Mouse (Mus musculus) spleen, postnatal 10 days (tissue): ENCODE measurements around the gene Kcnk3.
A peak's percentile ranks its signal among the peaks of the same experiment; 100 is the strongest.

ENCODE experiments used
- DNase-seq, 2 experiments: peaks; one replicate each; pipeline ENCODE4 v3.0.0; 2021 to 2022; ENCODE audit warnings: low spot score in 2 of 2

Kcnk3 gene

DNA sequence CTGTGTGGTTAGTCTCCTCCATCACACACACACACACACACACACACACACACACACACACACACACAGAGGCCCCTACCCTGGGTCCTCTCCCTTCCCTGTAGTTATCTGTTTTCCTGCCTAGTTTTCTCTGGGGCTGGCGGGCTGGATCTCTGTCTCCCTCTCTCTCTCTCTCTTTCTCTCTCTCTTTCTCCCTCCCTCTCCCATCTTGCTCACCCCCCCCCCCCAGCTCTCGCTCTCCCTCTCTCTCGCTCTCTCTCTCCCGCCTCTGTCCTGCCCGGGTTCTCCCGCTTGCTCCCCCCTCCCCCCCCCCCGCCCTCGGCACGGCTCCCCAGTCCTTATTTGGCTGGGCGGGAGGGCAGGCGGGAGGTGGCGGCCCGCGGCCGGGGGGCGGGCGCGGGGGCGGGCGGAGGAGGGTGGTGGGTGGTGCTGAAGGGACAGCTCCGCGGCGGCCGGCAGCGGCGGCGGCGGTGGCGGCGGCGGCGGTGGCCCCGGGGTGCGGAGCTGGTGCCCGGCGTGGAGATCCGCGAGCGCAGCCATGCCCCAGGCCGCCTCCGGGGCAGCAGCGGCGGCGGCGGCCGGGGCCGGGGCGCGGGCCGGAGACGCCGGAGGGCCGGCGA is at the start of gene Kcnk3:
Gene Kcnk3, plus strand, starts transcription at position 490 of the 620 bp plus-strand sequence.
- DNase-seq = peak; percentile 20 to 78

DNA sequence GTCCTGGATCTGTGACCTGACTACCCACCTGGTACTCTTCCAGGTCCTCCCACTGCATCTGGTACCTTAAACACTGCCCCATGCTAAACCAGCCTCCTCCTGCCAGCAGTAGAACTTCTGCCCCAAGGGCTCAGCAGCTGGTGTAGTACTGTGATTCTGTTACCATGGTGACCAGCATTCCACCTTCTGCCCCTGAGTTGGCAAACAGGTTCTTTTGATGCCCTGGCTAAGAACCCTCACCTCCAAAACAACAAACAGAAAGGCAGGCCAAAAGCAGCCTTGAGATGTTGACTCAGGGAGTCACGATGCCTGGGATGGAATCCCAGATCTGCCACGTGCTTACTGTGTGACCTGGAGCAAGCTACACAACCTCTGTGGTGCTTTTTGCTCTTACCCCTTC is 42.3 kb upstream of the Kcnk3 start, which contains the start of gene Cib4:
Gene Cib4, minus strand, starts transcription at position 139 of the 400 bp plus-strand sequence.
- DNase-seq = no peak

DNA sequence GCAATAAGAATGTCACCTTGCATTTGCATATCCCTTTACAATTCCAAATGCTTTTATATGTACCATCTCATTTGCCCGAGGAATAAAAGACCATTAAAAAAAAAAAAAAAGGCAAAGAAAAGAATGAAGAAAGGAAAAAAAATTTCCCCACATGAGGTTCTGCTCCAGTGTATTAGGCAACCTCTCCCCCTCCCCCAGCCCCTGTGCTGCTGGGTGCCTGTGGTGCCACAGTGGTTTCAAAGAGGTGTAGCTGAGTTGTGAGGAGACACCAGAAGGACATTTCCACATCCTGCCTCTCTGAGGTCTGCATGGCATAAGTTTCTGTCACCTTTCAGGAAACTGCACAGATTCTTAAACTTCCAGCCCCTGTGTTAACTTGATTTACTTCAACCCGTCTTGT is 39.3 kb upstream of the Kcnk3 start:
- DNase-seq = no peak

DNA sequence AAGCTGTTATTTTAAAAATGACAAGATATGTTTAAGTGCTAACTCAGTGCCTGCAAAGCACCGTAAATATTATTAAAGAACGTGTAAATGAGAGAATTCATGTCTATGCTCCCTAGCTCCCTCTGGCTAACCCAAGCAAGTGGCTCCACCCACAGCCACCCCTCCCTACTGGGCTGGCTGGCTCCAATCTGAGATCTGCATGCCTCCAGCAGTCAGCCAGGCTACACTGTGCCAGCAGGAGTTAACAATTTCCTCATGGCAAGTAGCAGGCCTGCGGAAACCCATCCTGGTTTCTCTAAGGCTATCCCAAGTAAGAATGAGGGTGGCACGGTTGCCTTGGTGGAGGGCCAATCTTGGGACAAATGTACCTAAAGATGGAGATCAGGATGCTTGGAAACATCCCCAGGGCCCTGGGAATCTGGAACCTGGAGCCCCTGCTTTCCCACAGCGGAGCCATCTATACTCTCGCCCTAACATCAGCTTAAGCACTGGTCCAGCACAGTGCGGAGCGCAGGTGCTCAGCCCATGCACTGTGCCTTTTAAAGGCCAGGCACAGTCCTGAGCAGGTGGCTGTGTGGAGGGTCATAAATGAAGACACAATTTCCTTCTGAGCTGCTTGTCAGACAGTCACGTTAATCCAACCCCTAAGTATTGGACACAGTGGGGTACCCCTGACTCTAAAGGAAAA is 37.5 kb upstream of the Kcnk3 start:
- DNase-seq = no peak

DNA sequence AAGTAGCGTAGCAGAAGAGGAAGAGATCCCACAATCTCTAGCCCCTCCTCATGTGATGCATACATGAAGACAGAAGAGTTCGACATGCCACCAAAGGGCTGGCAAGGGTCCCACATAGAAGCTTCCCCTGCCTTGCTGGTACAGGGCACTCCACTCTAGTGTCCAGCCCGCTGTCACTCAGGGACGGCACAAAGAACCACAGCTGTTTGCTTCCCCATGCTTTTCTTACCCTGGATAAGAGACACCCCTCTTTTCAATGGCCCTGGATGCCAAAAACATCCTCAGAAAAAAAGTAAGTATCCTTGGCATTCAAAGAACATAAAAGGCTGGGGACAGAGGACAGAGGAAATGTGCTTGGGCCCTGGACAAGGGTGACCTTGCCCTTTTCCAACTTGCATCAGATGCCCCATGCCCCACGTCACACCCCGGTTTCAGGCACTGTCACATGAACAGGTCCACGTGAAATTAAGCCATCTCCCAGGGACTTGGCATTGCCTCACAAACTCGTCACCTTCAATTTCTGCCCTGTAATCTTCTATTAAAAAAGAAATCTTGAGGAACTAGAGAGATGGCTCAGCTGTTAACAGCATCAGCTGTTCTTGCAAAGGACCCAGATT is 36.8 kb upstream of the Kcnk3 start:
- DNase-seq = no peak

DNA sequence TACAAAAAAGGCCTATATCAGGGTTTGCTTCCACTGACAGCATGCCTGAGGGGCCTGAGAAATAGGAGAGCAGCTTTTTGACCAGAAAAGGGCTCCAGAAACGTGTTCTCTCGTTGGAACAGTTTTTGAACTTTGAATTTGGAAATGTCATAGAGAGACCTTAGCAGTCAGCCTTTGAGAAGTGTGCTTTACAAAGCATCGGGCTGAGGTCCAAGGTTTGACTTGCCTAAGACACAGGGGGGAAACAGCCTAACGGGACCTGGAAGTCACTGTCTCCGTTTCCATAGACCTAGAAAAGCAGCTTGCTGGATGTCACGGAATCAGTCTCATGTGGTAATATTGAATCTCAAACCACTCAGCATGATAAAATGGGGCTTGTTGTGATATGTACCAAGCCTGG is 36.0 kb upstream of the Kcnk3 start:
- no peak for DNase-seq

DNA sequence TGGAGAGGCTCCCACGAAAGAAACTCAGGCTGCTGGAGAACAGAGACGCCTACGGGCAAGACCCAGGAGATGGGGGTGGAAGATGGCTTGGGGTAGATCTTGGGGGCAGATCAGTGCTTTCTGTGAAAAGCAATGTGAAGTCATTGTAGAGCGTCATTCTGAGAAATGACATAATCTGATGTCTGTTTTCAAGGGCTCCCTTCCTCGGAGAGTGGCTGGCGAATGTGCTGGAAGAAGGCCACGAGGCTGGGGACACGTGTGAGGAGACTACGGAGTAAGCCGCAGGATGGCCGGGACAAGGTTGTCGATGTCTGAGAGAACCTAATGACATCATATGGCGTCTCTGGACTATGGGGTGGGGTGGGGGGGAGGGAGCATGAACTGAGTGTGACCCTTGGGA is 34.0 kb upstream of the Kcnk3 start:
- DNase-seq = no peak

DNA sequence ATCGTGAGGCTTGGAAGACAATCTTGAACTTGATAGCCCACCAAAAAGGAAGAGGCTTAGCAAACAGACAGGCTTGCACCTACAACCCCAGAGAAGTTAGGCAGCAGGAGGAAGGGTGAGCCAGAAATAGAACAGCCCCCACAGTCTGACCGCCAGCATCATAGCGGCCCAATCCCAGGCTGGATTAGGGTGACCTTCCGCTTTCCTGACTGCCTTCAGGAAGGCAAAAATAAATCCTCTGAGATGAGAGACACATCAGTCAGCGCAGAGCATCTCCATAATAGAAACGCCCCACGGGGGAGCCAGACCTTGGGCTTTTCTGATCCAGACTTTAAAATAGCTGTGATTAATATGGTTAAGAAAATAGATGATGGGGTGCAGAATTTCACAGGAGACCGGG is 33.0 kb upstream of the Kcnk3 start:
- DNase-seq = no peak

DNA sequence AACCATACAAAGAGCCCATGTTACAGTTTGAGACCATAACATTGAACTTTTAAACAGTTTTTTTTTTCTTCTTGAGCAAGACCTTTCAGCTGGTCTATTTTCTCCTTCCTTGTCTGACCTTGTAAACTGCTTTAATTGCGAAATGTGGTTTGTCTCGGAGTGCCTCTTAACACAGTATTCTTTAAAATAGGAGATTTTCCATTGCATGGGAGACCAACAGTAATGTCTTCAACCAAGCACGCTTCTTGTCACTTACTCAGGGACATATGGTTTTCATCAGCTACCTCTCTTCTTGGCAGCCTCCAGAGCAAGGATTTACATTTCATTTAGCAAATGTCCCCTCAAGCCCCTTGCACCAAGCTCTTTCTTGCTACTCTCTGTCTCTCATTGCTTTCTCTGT is 31.7 kb upstream of the Kcnk3 start:
- DNase-seq = no peak

DNA sequence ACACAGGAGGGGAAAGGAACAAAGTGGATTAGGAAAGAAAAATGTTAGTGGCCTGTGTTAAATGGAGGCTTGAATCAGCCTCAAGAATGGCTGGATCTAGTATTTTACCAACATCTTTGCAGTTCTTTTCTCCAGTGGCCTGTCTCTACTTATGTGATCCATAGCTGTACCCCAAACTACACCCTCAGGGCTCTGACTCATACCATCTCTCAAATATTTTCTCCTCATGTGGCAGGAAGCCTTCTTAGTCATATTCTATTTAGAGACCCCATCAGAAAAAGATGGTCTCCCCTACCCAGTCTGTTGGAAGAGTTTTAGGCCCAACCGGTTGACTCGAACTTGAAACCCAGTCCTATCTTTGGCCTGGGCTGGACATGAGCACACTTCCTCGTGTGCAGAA is 28.5 kb upstream of the Kcnk3 start:
- DNase-seq = no peak

DNA sequence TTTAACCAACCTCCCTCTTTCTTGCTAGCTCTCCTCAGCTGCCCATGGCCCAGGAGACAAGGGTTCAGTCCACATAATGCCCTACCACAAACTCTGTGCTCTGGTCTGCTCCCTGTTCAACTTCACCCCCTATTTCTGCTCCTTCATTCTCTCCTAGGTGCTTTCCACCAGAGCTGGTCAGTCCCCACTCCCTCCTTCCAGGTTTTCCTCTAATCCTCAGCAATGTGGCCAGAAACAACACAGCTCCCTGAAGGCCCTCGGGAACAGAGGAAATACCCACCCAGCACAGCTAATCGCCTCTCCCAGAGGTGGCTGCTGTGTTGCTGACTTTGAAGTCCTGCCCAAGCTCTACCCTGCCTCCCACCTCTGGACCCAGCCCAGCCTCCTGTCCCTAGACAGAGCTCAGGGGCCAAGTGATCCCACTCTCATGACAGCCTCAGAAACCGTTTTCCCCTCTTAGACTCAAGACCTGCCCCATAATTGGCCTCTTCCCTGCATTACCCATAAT is 27.9 kb upstream of the Kcnk3 start:
- no peak for DNase-seq

DNA sequence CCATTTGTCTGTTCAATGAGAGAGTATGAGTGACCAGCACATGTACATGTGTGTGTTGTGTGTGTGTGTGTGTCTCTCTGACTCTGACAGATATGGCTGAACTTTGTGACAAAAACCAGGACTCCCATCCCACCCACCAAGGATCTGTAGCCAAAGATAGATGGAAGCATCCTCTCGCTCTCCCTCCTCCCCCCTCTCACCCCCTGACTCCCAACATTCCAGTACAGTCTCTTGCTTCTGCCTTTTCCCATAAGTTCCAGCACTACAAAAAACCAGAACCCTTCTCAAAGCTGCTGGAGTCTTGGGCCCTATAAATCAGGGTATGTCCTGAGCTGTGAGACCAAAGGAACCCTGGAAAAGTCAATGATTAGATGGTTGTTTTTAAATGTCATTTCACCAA is 19.5 kb upstream of the Kcnk3 start:
- DNase-seq = no peak

DNA sequence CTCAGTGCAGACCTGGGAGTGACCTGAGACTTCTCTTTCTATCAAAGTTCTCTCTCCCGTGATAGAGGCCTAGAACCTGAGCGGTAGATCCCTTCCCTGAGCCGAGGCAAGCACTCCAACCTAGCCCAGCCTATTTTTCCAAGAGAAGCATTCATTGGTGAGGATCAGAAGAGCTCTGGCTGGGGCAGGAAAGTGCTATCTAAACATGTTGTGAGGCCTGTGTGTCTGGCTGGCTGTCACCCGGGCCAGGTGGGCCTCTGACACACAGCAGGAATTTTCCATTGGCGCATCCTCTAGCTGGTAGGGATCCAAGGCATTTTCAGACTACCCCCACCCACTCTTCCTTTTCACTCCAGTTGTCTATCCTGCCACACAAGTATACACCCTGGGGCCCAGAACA is 16.1 kb upstream of the Kcnk3 start:
- no peak for DNase-seq

DNA sequence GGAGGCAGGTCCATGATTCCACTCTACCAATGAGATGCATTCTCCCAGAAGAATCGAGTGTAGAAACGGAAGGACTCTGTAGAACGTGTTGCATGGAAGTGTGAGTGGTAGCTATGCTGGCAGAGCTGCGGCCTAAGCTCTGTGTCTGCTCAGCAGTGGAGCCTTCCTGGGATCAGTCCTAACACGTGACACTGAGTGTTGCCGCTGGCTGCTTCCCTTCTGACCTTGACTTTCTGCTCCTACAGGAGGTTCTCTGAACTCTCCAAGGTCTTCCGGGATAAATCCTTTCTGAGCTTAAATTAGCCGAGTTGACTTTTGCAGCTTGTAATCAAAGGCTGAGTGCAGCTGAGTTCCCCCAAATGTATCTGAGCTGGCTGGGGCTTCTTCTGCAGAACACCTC is 13.6 kb upstream of the Kcnk3 start:
- DNase-seq = no peak

DNA sequence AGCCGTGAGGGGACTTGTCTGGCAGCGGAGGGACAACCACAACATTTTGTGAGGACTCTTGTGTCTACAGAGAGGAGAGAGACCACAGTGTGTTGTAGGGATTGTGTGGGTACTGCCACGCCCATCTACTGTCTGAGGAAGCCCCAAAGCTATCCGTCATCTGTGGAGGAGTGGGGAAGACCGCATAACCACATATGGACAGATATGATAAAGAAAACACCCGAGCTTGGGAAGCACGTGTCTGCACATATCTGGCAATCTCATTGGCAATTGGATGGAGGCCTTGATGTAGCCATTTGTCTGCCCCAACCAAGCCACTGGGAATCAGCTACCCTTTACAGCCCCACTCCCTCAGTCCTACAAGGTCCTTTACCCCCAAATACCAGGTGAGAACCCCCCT is 11.7 kb upstream of the Kcnk3 start:
- DNase-seq = no peak

DNA sequence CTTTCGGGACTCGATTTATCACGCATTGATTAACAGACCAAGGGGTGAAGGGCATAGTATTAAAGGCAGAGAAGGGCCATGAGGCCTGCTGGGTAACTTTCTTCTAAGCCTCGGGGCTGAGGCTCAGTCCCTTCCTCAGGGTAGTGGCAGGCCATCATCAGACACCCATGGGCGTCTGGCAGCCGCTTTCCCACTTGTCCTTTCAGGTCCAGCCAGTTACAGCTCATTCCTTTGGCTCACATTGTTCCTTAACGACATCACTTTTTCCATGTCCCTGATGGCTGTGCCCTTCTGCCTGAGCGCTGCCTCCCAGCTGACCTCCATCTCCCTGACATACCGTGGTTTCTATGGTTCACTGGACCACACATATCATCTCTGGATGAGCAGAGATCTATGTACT is 10.7 kb upstream of the Kcnk3 start:
- DNase-seq = no peak

DNA sequence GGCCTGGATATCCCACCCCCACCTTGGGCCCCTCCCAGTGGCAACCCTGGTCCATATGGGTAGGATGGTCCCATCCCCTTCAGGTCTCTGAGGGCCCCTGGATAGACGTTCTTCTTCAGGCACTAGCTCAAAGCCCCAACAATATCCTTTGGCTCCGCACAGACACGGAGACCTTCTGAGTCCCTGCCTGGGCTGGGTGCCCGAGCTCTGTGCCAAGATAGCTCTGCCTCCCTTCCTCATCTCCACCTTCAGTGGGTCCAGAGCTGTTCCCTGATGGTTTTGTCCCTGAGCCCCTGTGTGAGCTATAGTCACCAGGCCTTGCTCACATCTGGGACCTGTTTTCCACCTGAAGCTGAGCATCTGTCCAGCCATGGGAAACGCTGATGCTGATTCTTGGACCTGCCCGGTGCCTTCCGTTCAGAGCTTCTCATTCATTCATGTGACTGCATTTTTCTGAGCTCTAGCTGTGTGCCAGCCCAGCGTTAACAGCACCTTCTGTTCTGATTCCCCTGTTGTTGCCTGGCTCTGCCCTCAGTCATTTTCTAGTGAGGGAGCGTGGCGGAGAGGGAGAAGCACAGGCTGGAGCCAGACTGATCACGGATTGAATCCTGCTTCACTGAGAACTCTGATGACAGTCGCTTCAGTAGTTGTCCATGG is 10.2 kb upstream of the Kcnk3 start:
- DNase-seq = no peak

DNA sequence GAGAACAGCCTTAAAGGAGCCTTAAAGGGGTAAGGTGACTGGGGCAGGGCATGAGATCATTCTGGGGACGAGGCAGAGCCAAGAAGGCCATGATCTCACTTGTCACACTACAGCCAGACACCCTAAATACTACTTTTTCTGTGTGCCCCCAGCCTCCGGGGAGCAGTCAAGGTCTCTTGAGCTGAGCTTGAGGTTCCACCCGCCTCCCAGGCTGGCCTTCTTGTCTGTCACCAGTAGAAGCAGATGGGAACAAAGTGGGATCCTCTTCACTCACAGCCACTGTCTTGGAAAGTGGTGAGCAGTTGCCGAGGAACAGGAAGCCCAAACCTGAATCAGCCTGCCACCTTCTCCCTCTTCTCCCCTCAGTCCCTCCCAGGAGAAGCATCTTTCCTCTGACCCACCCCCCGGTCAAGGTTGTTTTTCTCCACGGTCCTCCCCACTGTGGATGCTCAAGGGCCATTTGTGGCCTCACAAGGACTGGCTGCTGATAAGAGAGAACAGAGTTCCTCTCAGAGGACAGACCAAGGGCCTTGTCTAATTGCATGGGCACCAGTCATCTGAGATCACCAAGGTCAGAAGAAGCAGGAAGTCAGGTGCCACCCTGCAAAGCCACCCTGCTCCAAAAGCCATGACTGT is 9.4 kb upstream of the Kcnk3 start:
- no peak for DNase-seq

DNA sequence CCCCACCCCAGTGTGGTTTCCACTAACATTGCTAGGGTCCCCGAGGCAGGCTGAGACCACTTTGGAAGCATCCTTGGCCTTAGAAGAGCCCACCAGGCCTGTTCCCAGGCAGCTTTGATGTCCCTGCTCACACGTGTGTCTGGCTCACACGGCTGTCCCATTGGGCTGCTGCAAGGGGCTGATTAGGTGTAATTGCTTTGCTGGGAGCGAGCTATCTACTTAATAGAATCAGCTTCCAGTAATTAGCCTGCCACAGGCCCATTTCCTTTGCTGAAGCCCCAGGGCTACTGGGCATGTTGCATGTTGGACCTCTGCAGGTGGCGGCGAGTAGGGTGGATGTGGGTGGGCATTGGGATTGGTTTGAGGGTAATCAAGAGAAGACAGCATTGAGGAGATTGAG is 7.2 kb upstream of the Kcnk3 start:
- no peak for DNase-seq

DNA sequence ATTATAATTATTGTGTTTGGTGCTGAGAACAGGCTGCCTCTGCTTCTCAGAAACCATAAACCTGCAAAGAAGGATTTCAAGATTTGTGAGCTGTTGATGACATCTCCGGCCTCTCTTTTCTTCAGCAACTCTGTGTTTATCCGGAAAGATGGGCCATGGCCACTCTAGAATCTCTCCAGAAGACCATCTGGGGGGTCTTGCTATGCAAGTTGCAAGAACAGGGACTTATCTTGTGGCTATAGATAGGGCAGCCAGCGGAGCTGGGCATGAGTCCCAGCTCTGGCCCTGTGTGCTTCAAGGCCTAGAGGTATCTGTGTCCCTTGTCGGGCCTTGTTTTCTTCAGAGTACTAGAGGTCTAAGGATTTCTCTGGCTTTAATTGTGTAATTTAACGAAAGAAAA is 6.0 kb upstream of the Kcnk3 start:
- DNase-seq = no peak

DNA sequence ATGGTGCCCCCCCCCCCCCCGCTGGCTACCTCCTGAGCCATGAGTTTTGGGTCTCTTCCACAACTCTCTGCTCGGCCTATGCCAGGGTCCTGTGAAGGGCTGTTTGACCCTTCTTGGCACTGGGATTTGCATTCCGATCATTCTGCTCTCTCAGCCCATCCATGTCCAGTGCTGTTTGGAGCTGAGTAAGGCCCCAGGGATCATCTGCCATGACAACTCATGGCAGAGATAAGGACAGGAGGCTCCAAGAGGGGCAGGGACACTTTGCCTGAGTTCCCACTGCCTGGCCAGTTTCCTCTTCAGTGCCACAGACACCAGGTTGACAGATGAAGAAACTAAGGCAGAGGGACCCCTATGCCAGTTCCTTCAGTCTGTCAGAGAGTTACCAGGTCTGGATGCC is 1.4 kb upstream of the Kcnk3 start:
- no peak for DNase-seq

DNA sequence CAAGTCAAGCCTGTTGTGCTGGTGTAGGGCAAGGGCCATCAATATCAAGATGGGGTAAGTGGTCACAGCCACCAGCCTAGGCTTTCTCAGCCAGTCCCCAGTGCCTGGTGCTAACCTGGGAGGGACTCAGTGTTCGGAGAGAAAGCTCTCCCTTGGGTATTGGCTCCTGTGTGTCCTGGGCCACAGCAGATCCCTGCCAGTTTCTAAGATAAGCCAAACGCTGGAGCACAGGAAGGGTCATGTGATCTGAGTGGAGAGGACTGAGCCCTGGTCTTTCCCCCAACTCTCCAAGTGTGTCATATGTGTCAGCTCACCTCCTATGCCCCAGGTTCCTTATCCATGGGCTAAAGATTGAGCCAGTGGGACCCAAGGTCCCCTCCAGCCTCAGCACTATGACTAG is 869 bp upstream of the Kcnk3 start:
- no peak for DNase-seq
